Mouse (Mus musculus): Measurements from ENCODE around the gene Stat2.
"Not testable (repeated sequence)": the region's sequence is repeated elsewhere in the genome, so short reads cannot be mapped to it uniquely, and the experiment has no call there.

Stat2 gene

GRCm38 (mm10) chr10:128302357-128302756 lies 32.0 kb downstream of the Stat2 start:
- no peak for DNase-seq

- DNase-seq, result no peak
Observed at GRCm38 (mm10) chr10:128302785-128303125, 32.4 kb downstream of the Stat2 start.

DNA sequence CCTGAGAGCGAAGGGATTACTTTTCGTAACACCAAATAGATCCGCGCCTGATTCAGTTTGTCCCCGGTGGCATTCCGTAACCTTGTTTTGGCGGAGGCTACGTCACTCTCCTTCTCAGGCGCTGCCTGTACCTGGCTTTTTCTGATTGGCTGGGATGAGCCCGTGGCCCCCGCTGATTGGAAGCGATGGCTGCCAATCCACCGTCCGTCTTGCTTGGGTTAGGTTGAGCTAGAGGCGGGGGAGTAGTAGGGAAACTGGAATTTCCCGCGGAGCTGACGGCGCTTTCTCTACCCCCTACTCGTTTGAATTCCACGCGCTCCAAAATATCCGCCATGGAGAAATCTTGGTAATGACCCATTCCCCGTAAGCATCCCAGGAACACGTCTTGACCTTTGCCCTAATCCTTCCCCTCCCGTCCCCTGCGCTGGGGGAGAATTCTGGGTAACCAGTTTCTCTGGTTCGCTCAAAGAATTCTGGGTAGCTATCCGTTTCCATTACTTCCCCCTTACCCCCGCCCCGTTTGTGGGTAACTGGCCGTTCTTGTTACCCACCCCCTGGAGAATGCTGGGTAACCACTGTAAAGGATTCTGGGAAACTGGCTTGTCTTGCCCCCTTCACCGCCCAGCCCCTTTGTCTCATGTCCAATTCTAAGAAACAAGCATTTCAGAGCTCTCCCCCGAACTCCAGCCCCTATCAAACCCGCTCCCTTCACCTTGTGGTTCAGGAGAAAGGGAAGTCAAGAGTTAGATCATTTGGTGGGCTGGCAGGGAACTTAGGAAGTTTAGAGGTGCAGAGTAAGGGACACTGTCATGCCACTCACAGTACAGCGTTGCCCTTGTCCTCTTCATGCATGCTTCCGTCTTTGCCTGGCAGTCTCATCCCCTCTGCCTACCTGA lies 33.0 kb downstream of the Stat2 start, which contains the start of gene Pan2:
Pan2 (plus strand) TSS at position 210 of the 896 bp plus-strand sequence.
- peak; percentile 100 for DNase-seq

DNA sequence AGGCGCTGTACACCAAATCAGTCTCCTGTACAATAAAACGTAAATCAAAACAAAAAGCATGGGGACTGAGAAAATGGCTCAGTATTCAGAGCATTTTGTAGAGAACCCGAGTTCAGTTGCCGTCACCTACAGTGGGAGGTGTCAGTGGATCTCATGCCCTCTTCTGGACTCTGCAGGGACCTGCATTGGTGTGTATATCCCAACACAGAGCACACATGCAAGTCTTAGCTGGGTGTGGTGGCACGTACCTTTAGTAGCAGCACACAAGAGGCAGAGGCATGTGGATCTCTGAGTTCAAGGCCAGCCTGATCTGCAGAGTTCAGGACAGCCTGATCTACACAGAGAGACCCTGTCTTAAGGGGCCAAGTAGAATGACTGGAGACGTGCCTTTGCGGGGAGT lies 39.3 kb downstream of the Stat2 start:
- no peak for DNase-seq

- DNase-seq, result peak; percentile 64 to 77
Observed at GRCm38 (mm10) chr10:128310177-128310576, 39.8 kb downstream of the Stat2 start.

DNA sequence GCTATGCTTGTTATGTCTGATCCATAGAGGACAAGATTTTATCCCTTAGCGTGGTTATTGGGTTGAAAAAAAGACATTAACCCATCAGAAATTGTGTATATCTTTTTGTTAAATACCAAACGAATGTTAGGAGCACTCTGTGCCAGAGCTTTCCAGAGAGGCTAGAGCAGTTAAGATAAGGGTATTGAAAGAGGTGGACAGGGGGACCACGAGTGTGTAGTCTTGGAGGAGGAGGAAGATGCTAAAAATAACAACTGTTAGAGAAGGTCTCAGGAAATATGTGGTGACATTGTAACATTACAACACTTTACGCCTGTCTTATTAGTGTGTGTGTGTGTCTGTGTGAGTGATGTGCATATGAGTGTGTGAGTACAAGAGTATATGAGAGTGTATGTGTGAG lies 40.5 kb downstream of the Stat2 start:
- no peak for DNase-seq

DNA sequence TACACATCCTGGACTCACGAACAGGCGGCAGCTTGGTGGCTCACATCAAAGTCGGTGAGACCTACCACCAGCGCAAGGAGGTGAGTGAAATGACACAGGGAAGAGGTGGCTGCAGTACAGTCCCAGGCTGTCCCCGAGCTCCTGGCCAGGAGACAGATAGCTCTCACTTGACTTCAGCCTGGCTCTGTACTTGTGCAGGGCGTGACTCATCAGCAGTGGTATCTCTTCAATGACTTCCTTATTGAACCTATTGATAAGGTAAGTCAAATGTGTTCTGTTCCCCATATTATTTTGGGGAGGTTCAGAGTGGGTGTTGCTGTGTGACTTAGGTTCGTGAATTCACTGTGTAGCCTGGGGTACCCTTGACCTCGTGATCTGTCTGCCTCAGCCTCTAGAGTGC lies 45.2 kb downstream of the Stat2 start:
- DNase-seq, result no peak

GRCm38 (mm10) chr10:128321641-128322040 lies 51.3 kb downstream of the Stat2 start:
- DNase-seq, result no peak

DNA sequence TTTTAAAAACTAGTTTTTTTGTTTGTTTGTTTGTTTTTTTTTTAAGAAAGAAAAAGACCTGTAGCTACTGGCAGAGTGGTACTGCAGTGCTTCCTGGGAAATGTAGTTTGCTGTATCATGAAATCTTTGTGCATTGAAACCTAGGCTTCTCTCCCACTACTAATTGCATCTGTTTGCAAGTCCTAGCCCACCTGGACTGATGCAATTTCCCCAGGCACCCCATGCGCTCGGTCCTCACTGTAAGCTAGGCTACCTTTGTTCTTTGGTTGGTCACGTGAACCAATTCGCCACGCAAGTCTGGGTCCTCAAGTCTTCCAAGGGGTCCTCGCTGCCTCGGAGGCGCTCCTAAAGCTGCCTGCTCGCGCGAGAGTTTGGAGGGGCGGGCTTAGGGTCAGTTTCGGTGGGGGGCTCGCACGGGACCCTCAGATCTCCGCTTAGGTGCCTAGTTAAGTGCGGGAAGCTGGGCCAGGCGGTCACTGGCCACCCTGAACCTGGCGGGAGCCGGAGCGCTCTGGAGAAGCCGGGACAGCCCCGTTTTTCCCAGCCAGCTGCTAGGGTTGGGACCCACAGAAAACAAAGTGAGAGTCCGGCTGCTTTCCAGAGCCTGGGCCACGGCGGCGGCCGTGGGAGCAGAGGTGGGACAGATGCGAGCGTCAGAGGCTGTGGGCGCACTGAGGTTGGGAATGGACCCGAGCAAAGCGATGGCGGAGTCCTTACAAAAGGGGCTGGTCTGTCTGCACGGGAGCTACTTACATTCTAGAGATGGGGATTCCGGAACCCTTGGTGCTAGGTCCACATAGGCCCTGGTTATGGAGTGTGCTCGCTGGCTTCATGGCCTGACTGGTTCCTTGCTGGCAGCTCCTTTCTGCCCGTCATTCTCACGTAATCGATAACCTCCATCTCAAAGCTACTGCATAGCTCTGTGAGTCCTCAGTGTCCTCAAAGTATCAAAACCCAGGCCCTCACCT lies 52.1 kb downstream of the Stat2 start, which contains the start of gene Cnpy2:
Cnpy2 (plus strand) TSS at position 319 of the 968 bp plus-strand sequence.
- DNase-seq, result peak; percentile 80 to 87

DNA sequence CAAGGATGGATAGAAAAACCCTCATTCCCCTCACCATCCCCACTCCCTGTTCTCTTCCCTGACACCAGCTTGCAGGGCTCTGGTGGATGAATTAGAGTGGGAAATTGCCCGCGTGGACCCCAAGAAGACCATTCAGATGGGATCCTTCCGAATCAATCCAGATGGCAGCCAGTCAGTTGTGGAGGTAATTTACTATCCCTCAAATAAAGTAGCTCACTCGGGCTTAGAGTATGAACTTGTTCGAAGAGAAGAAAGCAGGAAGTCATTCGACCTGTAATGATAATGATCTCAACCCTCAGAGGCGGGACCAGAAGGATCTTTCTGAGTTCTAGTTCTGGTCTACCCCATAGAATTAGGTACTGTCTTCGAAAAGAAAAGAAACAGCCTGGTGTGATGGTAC lies 53.2 kb downstream of the Stat2 start:
- DNase-seq, result no peak

- no peak for DNase-seq
Observed at GRCm38 (mm10) chr10:128326825-128327224, 56.5 kb downstream of the Stat2 start.

DNA sequence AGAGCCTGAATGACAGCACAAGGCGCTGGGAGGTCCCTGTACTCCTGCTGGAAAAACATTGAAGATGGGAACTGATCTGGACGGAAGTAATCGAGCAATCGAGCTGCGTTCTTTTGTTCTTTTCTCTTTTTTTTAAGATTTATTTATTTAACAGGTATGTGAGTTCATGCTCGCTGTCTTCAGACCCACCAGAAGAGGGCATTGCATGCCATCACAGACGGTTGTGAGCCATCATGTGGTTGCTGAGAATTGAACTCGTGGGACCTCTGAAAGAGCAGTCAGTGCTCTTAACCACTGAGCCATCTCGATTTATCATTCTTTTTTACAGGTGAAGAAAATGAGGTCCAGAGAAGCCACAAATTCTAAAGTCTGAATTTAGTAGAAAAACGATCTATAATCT lies 57.3 kb downstream of the Stat2 start:
- DNase-seq, result no peak

DNA sequence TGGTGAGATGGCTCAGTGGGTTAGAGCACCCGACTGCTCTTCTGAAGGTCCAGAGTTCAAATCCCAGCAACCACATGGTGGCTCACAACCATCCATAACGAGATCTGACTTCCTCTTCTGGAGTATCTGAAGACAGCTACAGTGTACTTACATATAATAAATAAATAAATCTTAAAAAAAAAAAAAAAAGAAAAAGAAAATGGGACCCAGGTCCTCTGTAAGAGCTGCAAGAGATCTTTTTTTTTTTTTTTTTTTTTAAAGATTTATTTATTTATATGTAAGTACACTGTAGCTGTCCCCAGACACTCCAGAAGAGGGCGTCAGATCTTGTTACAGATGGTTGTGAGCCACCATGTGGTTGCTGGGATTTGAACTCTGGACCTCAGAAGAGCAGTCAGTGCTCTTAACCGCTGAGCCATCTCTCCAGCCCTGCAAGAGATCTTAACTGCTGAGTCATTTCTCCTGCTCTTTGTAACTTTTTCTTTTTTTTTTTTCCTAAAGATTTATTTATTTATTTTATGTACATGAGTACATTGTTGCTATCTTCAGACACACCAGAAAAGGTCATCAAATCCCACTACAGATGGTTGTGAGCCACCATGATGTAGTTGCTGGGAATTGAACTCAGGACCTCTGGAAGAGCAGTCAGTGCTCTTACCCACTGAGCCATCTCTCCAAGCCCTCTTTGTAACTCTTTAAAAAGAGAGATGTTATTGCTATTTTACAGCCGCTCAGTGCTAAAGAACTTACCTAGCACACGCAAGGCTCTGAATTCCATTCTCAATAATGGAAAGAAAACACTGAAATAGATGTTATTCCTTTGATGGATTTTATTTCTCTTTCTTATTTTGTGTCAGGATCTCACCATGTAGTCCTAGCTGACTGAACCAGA lies 62.2 kb downstream of the Stat2 start:
- DNase-seq, result not testable (repeated sequence)

- peak; percentile 79 to 89 for DNase-seq
Observed at GRCm38 (mm10) chr10:128335582-128335981, 65.2 kb downstream of the Stat2 start.

DNA sequence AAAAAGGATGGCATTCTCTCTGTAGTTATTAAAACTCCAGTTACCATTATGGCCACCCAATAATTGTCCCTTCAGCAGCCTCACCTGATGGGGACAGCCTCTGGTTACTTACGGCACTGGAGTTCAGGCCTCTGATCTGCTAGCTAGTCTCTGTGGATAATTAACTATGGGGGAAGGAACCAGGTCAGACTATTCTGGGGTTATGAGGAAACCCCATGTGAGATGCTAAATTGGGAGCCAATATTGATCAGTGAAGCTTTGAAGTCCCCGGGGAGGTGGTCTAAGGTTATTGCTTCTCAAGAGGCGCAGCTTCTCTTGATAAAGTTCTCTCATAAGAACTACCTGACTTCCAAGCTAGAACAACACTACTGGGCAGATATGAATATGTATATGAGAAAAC lies 65.8 kb downstream of the Stat2 start:
- no peak for DNase-seq

DNA sequence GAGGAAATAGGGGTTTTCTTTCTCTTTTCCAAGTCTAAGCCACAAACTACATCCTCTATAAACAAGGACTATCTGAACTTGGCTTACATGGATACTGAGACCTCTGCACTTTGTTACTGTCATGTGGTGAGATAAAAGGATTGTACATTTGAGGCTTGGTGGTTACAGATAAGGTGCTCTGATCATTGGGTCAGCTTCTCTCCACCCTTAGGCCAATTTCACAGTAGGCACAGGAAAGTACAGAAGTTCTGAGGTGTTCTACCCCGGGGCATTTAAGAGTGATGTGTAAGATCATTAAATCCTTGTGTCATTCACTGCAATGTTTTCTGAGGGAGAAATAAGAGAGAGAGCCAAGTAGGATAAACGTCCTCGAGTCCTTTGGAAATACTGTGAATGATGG lies 66.2 kb downstream of the Stat2 start:
- no peak for DNase-seq

DNA sequence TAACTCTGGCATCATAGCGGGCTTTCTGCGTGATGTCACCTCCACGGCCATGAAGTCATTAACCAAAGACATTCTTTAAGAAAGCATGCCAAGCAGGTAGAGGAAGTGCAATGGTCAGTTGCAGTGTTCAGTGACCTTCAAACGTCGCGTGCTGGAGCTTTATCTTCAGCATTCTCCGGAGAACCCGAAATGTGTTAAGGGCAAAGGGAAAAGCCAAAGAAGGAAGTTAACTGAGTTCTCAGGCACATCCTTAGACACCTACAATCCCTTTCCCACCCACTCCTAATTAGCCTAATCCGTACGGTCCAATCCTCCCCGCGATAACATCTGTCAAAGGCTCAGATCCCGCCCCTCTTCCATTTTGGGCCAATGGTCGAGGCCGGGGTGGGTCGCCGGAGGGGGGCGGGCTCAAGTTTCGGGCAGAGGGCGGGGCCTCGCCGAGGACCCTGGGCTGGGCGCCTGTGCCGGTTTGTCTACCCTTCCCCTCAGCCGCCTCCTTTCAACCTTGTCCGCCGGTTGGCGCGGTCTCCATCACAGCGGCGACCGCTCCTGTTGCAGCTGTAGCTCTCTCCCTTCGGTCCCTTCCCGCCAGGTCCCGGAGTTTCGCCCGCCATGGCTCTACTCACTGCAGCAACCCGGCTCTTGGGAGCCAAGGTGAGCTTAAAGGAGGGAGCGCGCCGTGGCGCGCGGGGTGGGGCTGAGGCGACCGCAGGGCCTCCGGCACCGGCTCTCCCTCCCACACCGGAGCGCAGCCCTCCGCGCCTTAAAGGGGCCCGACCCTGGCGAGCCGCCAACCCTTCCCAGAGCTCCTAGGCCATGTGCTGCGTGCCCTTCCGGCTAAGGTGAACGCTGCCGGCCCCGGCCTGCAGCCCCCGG lies 67.2 kb downstream of the Stat2 start, which contains the start of gene Cs:
Cs (plus strand) TSS at position 429 of the 876 bp plus-strand sequence.
- DNase-seq, result peak; percentile 97 to 98

GRCm38 (mm10) chr10:128338415-128338814 lies 68.1 kb downstream of the Stat2 start:
- no peak for DNase-seq

- DNase-seq, result no peak
Observed at GRCm38 (mm10) chr10:128338948-128339347, 68.6 kb downstream of the Stat2 start.

GRCm38 (mm10) chr10:128340257-128340656 lies 69.9 kb downstream of the Stat2 start:
- DNase-seq, result no peak

Measured in cerebellum, postnatal 25 days (tissue).